Mouse (Mus musculus): ENCODE measurements around the gene Commd6. TPM values are rescaled to one million over a fixed set of nuclear protein-coding genes. Genes with fewer than 3 reads are reported as not detected.

Commd6 gene
- total RNA-seq (2021) = 10 to 100 TPM; 62.2 to 69.4 TPM
- long read RNA-seq, experiment 1, transcript Commd6-203 (3 exons, 519 nt) = major isoform, 5 of 13 reads
- long read RNA-seq, experiment 1, partial matches to known transcripts = 0 of 13 reads
- long read RNA-seq, experiment 1, other reads (novel, unspliced or antisense) = 7 of 13 reads
- long read RNA-seq, experiment 2, full-length matches to known transcripts = 5 of 10 reads
- long read RNA-seq, experiment 2, partial matches to known transcripts = 1 of 10 reads
- long read RNA-seq, experiment 2, other reads (novel, unspliced or antisense) = 4 of 10 reads

DNA sequence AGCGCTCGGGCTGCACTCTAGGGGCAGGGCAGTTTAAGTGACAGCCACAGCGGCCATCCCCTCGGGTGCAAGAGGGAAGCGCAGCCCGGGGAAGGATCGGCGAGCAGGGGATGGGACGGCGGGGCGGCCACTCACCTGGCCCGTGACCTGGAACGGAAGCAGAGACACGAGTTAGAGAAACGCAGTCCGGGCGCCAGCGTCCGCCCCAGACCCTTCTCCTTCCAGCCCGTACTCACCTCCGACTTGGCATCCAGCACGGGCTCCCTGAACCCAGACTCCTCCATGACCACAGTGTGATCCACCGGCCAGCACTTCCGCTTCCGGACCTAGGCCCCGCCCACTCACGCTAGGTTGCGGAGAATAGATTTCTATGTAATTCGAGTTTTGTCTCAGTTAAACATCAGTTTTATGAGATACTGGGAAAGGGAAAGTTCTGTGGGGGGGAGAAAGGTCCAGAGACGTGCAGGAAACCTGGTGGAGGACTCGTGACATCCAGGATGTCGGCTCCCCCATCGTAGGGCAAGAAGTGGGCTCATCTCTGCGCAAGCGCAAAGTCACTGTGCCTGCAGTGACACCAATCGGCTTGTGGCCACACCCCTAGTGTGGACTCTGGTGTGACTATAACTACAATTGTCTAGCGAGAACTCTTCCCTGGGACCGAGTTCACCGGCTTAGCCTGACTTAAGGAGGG, at the start of gene Commd6:
Gene Commd6 (minus strand): TSS at position 534 of the 691 bp plus-strand sequence.
- DNase-seq = peak; percentile 92

DNA sequence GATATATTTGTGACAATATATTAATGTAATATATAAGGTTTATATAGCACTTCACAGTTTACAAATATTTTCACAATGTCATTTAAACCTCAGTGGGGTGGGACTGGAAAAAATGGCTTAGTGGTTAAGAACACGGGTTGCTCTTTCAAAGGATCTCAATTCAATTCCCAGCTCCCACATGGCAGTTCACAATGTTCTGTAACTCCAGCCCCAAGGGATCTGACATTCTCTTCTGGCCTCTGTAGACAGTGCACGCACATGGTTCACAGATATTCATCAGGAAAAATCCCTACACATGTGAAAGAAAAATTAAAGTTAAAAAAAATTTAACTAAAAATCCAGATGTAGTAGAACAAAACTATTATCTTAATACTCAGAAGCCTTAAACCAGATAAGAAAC, 47.9 kb upstream of the Commd6 start:
- DNase-seq = no peak

DNA sequence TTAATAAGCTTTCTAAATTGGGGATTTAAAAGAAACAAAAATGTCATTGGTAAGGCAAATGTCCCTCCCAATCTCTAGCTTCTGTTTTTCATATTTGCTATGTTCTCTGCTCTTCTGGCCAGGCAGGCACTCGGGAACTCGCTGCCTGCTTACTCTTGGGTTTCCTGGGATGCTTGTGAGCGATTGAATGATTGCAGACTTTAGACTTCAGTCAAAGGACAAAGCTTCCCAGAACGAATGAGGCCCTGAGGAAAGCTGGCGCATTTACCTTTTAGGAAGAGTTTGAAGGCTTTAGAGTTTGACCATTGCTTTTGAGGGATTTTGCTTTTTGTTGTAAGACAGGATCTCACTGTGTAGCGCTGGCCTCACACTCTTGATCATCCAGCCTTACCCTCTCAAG, 47.2 kb upstream of the Commd6 start:
- no peak for DNase-seq

DNA sequence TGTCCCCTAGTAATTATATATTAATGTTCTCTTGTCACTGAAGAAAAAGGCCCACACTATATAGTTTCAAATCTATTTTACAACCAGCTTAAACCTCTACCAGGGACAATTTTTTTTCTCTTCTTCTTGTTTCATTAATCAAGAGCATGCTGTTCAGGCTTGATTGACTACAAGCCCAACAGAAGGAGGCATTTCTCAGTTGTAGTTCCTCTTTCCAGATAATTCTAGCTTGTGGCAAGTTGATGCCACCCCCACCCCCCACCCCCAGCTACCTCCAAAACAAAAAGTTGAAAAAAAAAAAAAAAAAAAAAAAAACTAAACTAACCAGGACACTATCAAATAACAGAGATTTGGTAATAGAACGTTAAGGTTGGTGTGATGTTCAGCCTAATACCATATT, 31.7 kb upstream of the Commd6 start:
- DNase-seq = no peak

DNA sequence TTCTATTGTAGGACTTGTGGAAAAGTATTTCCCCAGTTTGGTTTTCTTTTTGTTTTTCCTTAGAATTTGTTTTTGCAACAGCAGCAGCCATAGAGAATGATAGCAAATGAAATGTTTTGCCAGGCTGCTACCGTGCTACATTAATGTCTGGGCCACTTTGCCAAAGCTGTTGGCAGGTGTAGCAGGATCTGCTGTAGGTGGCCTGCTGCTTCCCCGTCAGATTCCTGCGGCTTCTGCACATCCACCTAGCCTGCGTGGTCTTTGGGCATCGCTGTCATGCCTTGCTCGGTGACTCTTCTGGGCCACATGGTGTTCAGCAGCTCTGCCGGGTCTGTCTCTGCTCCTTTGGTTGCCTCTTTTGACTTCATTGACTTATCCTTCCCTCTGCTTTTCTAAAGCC, 28.1 kb upstream of the Commd6 start:
- DNase-seq = no peak

DNA sequence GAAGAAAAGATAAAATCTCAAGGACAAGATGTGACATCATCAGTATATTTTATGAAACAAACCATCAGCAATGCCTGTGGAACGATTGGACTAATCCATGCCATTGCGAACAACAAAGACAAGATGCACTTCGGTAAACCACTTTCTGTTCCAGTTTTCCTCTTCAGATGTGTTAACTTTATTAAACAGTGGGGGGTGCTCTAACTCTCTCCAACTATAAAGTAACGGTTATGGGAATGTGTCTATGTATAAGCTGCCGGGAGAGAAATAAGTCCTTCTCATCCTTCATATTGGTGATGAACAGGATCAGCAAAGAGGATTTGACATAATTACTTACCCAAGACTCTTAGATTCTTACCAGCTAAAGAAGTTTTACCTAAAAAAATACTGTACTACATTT, 26.1 kb upstream of the Commd6 start:
- no peak for DNase-seq

DNA sequence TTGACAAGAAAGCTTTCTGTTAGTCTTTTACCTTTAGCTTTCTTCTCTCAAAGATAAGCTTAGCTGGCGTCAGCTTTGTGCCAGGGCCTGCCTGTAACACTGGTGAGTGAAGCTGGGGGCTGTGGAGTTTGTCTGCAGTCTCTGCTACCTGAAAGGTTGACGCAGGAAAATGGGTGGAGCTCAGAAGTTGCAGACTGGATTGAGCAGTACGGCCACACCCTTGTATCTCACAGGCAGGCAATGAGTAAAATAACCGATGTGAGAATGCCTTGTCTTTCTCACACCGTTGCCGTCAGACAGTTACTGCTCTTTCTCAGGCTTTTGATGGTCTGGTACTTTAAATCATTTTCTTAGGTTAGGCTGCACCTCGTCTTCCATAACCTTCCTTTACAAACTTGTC, 25.6 kb upstream of the Commd6 start:
- no peak for DNase-seq

DNA sequence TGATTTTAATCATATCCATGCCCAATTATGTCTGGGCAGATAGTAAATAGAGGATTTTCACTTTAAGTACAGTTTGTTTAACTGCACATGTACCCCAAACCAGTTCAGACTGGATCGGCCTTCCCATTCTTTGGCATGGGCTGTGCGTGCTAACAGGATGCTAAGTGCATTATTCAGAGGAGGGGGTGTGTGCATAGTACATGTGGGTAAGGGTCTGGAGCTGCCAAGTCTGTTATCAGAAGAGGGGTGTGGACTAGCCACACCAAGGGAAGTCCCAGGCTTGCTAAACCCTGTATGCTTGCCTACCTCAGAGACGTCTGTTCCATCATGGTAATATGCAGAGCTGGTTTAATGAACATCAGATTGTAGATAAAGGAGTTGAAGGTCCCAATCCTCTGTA, 23.8 kb upstream of the Commd6 start:
- DNase-seq = no peak

DNA sequence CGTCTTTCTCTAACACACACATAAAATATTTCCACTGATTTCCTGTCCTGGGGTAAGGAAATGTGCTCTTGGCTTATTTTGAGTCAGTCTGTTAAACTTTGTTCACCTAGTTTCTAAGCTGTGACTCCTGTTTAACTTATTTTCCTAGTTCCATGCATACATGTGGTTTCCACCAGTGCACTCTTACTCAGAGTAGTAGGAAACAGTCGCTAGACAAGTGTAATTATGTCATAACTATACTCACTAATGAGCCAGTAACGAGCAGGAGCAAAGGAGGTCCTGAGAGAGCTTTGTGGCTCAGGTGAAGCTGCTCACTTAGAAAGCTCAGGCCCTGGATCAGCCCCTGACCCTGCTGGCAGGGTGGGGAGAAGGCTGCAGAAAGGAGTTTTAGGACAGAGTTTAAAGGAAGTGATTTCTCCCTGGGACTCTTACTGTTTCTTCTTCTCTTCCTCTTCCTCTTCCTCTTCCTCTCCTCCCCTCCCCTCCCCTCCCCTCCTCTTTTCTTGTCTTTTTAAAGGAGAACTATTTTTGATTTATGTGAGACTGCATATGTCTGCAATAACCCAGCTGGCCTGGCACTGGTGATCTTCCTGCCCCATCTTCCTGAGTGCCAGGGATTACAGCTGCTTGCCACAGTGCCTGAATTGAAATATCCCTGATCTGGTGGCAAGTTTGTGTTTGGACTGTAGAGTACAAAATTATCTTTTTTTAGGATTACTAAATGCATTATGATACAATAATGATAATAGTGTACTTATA, 21.3 kb upstream of the Commd6 start:
- DNase-seq = no peak

DNA sequence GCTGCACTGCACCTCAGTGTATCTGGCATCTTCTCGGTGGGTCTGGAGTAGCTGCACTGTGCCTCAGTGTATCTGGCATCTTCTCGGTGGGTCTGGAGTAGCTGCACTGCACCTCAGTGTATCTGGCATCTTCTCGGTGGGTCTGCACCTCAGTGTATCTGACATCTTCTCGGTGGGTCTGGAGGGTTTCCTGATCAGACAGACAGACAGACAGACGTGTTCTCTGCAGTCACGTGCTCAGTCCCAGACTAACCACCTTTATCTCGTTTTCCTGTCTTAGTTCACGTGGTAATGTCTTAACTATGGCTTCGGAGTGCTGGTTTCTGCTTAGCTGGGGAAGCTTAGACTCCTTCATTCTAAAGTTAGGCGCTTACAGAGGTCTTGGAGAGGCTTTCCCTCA, 15.8 kb upstream of the Commd6 start:
- no peak for DNase-seq

DNA sequence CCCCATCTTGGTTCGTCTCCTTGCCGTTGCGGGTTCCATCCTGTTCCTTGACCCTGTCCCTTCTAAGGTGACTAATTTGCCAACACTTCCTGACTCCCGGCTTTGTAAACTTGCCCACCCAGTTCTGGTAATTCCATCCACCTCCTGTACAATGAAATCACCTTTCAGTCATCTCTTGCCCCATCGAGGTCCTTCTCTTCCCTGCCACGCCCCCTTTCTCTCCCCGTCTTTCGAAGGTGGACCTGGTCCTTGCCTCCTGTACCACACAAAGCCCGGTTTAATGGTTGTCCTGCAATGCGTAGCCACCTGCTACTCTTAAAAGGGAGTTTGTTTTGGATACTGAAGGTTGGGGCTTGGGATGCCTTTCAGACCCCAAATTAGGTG, 14.0 kb upstream of the Commd6 start:
- DNase-seq = no peak

DNA sequence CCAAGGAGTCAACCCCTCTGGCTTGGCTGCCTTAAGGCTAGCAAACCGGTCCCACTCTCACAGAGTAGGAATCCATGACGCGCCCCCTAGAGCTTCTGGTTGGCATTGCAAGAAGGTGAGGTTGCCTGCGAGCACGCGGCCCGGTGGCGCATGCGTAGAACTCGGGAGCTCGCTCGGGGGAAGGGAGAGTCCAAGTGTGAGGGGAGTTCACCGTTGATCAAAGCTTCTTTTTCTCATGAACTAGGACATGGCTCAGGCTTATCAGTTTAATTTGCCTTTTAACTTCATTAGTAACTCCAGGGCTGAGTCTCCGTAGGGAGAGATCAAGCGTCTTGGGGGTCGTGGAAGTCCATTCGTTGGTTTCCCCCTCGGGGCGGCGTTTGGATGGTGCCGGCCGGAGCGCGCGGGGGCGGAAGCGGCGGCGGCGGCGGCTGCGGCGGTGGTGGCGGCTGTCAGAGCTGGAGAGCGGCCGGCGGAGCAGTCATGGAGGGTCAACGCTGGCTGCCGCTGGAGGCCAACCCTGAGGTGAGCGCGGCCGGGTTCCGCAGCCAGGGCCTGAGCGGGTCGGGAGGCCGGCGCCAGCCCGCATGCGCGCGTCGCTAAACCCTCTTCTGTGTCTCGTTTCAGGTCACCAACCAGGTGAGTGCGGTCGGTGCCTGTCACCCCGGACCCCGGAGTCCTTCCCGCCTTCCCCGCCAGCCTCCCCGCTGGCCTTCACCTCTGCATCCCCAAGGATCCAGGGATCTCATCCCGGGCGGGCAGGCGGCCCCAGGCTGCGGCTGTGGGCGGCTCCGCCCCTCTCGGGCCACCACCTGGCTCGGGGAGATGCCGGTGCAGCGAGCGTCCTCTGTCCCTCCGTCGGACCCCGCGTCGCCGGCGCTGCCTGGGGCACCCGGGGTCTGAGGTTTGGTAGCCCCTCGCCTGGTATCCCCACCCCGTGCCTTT, 13.4 kb upstream of the Commd6 start, which contains the start of gene Uchl3:
Gene Uchl3 (plus strand): TSS at position 387 of the 945 bp plus-strand sequence.
- peak; percentile 99 for DNase-seq

DNA sequence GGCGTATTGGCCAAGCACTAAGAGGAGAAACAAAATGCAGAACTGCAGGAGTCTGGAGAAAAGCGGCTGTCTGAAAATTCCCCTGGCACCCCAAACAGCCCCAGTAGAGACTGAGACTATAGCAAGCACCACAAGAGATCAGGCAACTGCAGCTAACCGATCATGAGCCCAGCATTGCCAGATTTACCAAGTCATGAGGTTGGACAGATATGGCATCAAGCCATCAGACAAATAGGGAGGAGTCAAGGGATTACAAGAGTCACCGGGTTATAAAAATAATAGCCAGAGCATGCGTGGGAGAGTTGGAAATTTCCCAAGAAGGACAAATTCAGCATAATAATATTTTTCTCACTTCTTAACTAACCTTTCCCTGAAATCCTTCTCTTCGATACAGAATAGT, 12.1 kb upstream of the Commd6 start:
- peak; percentile 20 for DNase-seq

DNA sequence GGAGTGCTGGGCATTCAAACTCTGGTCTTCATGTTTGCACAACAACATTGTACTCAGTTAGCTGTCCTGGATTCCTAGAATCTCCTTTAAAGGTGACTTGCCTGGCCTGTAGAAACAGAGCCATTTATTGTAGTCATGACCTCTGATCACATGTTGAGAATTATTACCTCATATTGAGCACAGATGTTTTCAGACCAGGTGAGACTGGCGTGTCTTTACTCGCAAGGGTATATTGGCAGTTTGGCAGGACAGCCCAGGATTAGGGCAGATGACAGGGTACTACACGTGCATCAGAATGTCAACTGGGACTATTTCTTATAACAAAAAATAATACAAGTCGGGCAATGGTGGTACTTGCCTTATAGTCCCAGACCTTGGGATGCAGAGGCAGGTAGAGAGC, 10.1 kb upstream of the Commd6 start:
- no peak for DNase-seq

DNA sequence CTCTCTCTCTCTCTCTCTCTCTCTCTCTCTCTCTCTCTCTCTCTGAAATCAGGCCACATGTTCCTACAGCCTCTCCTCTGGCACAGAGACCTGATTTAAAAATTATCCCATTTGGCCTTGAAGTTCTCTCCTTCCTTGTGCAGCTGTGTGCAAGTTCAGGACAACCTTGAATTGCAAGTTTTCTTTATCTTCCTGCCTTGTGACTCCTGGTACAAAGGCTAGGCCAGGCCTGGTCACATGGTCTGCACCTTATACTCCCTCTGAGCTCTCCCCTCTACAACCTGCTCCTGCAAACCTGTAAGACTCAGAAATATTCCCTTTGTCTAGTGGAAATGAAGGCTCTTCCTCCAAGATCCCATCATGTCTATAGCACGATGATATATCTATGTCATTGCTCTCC, 4.5 kb upstream of the Commd6 start:
- DNase-seq = no peak

DNA sequence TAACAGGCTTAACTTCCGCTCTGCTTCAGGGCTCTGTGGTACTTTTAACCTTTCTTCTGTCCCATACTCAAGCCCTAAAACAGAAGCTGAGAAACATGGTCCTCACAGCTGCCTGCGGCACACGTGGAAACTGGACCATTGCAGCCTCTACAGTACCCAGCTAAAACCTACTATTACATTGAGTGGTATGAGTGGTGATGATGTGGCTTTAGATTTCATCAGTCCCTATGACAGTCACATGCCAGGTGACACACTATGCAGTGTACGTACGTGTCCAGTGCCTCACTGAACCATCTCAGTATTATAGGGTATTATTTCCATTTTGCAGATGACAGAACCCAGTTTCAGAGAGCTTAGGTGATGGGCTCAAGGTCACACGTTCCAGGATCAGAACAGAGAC, 3.1 kb downstream of the Commd6 start:
- DNase-seq = no peak

DNA sequence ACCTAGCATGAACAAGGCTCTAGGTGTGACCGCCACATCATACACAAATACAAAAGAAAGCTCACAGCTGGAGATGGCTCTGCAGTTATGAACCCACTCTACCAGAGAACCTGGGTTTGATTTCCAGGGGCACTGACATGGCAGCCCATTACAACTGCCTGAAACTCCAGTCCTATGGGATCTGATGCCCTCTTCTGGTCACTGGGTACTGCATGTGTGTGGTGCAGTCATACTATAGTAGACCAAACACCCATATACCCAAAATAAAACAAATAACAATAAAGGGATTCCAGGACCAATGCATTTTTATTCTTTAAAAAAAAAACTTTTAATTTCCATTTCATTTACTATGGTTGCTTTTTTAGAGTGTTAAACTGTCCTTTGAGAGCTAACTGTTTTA, 4.7 kb downstream of the Commd6 start:
- DNase-seq = no peak

DNA sequence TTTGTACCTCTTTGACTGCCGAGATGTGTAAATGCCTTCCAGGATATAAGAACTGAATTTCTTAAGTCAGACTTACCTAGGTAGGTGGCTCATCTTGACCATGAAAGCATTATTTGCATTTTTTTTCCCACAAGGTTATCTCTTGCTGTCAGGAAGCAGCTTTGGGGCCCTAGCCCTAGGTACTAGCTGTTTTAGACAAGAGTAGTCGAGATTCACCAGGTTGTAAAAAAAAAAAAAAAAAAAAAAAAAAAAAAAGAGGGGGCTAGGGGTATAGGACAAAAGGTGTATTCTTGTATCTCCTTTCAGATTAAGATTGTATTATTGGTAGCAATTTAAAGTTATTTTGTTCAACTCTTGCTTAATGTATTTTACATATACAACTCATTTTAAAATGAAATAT, 9.9 kb downstream of the Commd6 start:
- DNase-seq = no peak

DNA sequence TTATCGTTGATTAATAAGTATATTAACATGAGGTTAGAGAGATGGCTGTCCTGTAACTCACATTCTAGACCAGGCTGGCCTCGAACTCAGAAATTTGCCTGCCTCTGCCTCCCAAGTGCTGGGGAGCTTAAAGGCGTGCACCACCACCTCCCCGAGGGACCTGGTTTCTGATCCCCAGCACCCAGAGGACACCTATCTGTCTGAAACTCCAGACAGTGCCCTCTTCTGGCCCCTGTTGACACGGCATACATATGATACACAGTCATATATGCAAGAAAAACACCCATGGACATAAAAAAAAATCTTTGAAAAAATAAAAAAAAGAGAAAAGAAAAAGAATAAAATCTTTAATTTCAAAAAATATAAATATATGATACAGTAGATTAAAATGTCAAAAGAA, 22.8 kb downstream of the Commd6 start:
- no peak for DNase-seq

DNA sequence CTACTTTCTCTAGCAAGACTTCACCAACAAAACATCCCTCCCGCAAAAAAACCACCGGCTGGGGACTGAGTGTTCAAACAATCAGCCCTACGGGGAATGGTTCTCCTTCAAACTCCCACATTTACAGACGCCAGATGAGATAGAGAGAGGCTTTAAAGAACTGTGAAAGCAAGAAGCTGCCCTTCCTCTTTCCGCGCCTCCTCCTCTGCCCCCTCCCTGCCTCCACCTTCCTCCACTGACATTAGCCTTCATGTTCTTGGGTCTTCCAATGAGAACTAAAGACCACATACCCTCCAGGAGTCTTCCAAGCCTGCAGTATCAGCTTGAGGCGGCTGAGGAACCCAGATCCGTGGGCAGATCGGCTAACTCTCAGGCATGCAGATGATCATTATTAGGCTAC, 24.3 kb downstream of the Commd6 start:
- DNase-seq = no peak

DNA sequence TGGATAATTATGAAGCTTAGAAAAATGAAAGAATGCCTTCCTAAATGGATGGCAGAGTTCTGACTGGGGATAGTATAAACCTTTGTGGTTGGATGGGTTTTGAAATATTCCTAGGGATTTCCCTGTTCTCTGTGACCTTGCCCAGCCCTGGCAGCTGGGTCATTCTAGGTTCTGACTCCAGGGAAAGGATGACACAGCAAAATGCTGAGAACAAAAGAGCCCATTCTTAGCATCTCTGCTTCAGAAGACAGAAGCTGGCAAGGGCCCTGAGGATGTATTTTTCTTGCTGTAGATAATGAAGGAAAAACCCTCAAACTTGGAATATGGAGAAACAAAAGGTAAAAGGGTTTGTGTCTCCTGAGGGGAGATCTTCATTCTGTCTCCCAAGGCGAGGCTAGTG, 27.3 kb downstream of the Commd6 start:
- no peak for DNase-seq

DNA sequence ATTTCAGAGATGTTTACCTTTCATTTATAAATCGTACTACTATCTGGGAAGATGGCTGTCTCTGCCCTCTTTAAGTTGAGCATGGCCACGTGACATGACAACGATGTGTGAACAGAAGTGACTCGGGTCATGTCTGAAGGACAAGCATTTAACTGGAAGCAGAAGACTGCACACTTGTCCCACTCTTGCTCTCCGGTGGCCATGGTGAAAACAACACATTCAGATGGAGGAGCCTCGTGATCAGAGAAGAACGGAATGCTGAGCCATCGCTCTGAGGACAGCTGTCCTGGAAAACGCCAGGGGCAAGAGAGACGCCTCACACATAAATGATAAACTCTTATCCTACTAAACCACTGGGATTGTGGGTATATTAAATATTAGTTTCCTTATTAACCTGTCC, 29.8 kb downstream of the Commd6 start:
- no peak for DNase-seq
